Mouse (Mus musculus): ENCODE data around the gene Haghl. TPM values are rescaled to one million over a fixed set of nuclear protein-coding genes. Genes with fewer than 3 reads are reported as not detected.
A peak's percentile ranks its signal among the peaks of the same experiment; 100 is the strongest.
"Not testable (repeated sequence)": the region's sequence is repeated elsewhere in the genome, so short reads cannot be mapped to it uniquely, and the experiment has no call there.

The Haghl gene
- polyA plus RNA-seq, 1 experiment from 2014 or later: 7.3 TPM

DNA sequence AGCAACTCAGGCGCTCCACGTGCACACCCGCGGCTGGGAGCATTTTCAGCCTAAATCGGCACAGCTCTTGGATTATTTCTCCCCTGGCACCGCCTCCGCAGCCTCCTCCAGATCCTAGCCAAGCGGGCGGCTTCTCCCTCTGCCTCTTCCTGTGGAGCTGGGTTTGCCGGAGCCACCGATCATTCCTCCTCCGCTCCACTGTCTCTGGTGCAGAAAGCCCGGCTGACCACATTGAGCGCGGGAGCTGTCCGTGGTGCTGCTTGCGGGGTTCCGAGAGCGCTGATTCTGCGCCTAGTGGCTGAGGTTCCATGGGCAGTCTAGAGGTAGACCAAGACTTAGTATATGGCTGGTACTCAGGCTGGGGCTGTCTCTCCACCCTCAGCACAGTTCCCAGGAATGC is 28.0 kb upstream of the Haghl start:
- Histone ChIP-seq H3K4me2 (no peak overlapping the region), H3K27ac (no peak overlapping the region), H3K9me3 (replicated peaks) (no peaks in the 10 kb centered on the region), H3K36me3 (no peaks in the 10 kb centered on the region), H3K9ac (no peak overlapping the region), H3K4me3 (replicated peaks) (no peak overlapping the region), H3K27me3 (peaks cover 98% of the 10 kb centered on the region), H3K4me1 (replicated peaks) (peaks cover 13% of the 10 kb centered on the region)
- ATAC-seq (ENCODE audit: low read depth) (peak; percentile 35; the same call in 1 of the 2 replicates), DNase-seq (peak; percentile 63)
- 3% methylated on average over 20 of the region's 20 CpGs for WGBS (ENCODE audit: insufficient replicate concordance)

DNA sequence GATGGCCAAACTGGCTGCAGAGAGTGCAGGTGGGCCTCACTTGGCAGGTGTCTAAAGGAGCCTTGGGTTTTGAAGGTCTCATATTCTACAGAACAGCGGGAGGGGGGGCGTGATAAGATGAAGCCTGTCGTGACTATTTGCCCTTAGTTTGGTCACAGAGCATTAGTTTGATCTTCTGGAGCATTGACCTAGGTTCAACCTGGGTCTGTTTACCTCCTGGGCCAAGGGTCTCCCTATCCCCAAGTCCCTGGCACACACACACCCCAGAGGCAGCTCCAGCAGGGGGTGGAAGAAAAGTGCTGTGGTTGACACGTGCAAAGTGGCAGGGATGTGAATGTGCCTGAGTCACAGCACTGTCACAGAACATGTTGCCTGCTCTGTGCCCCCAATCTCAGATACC is 25.4 kb upstream of the Haghl start:
- no peak overlapping the region for H3K27ac ChIP-seq
- no peak overlapping the region for H3K9ac ChIP-seq
- H3K4me3 ChIP-seq (replicated peaks): no peak overlapping the region
- no peak overlapping the region for H3K4me2 ChIP-seq
- WGBS (ENCODE audit: insufficient replicate concordance): 52% methylated on average over 4 of the region's 4 CpGs
- H3K9me3 ChIP-seq (replicated peaks): no peaks in the 10 kb centered on the region
- no peak for ATAC-seq (ENCODE audit: low read depth)
- H3K27me3 ChIP-seq: peaks cover 92% of the 10 kb centered on the region
- no peaks in the 10 kb centered on the region for H3K36me3 ChIP-seq
- DNase-seq: no peak
- peaks cover 13% of the 10 kb centered on the region for H3K4me1 ChIP-seq (replicated peaks)

DNA sequence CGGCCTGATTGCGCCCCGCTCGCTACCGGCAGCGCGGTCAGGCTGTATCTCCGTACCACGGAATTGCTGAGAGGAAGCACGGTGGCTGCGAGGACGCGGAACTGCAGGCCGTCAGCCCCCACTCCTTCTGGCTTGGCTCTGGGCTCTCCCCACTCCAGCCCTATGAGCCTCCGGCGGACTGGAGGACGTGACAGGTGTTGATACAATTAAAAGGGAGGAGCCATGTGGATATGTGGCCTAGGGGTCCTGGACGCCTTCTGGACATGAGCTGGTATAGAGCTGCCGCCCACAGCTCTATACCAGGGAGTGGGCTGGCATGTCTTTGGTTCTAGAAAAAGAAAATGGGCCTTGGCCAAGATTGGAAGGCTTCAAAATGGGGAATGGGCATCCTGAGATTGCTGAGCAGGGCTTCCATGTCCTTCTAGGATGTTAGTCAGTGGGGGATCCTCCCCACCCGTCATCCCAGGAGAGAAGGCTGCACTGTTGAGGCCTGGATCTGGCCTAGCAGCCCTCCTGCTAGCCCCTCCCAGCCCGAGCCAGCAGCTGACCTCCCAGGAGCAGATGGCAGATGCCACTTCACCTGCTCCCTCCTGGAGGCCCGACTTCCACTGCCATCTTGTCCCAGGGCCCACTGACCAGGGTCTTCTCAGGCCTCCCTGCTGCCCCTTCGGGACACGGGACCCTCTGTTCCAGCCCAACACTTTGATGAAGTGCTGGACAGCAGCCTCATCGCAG is 24.3 kb upstream of the Haghl start:
- H3K27me3 ChIP-seq: peaks cover 83% of the 10 kb centered on the region
- DNase-seq: no peak
- no peak for ATAC-seq (ENCODE audit: low read depth)
- 13% methylated on average over 25 of the region's 25 CpGs for WGBS (ENCODE audit: insufficient replicate concordance)
- peak overlapping the region; percentile 73 for H3K4me2 ChIP-seq
- H3K4me3 ChIP-seq (replicated peaks): peak overlapping the region; percentile 55
- H3K9ac ChIP-seq: peak overlapping the region; percentile 15; the same call in 1 of the 2 replicates
- peaks cover 13% of the 10 kb centered on the region for H3K4me1 ChIP-seq (replicated peaks)
- H3K36me3 ChIP-seq: no peaks in the 10 kb centered on the region
- no peak overlapping the region for H3K27ac ChIP-seq
- H3K9me3 ChIP-seq (replicated peaks): no peaks in the 10 kb centered on the region

DNA sequence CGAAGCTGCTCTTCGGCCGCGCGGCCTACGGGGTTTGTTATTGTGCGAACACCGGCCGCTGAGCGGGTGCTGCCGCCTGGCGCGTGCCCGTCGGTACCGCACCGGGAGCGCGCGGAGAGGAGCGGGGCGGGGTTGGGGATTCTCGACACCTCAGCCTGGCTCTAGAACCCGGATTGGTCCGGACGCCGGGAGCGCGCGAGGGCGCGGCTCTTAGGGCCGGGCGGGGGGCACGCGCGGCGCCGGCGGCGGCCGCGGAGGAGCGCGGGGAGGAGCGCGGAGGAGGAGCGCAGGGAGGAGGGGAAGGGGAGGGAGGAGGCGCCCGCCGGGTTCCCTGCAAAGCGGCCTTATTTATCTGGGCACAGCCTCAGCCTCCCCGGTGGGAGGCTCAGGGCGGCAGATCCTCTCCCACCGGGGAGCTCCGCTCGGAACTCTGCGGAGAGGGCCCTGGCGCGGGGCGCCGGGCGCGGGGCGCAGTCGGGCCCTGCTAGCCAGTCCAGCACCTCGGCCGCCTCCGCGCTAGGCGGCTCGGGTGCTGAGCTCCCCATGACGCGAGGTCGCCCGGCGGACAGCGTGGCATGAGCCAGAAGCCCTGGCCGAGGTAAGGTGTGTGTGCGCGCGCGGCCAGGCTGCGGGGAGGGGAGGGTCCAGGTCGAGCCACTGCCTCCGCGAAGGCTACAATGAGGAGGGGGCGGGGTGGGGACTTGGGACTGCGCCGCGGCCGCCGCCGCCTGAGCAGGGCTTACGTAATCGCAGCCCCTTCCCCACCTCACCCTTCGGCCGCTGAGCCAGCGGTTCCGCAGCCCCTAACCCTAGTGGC is 23.5 kb upstream of the Haghl start, which contains the start of gene Fbxl16:
TSS of gene Fbxl16 (plus strand) at position 297 of the 817 bp plus-strand sequence.
- Histone ChIP-seq H3K27ac (no peak within 1 kb of the TSS), H3K4me1 (replicated peaks) (peaks cover 13% of the 10 kb centered on the region), H3K9ac (peak within 1 kb of the TSS; percentile 36), H3K27me3 (peaks cover 82% of the 10 kb centered on the region), H3K36me3 (no peaks in the 10 kb centered on the region), H3K9me3 (replicated peaks) (no peaks in the 10 kb centered on the region), H3K4me2 (peak within 1 kb of the TSS; percentile 73), H3K4me3 (replicated peaks) (peak within 1 kb of the TSS; percentile 55)
- no peak for DNase-seq
- under 1% methylated on average over 96 of the region's 100 CpGs for WGBS (ENCODE audit: insufficient replicate concordance)
- ATAC-seq (ENCODE audit: low read depth): peak; percentile 53; the same call in 1 of the 2 replicates

DNA sequence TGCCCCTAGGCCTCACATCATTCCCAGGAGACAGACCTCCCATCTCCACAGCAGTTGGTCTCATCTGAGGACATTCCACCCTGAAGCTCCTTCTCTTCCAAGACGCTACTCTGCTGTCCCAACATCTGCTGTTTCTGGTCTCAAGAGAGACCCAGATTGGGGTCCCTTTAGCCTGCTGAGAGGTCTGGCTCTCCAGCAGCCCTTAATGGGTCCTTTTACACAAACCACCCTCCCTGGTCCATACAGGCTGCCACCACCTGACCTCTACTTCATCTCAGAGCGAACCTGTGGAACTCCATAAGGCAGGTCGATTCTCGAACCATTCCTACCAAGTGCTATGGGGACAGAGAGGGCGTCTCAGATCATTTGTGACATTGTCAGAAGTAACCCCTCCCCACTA is 22.6 kb upstream of the Haghl start:
- Histone ChIP-seq H3K27ac (no peak overlapping the region), H3K9me3 (replicated peaks) (no peaks in the 10 kb centered on the region), H3K4me2 (peak overlapping the region; percentile 73; the same call in 1 of the 2 replicates), H3K9ac (no peak overlapping the region), H3K36me3 (no peaks in the 10 kb centered on the region), H3K4me3 (replicated peaks) (no peak overlapping the region), H3K27me3 (peaks cover 82% of the 10 kb centered on the region), H3K4me1 (replicated peaks) (peaks cover 13% of the 10 kb centered on the region)
- no peak for ATAC-seq (ENCODE audit: low read depth)
- 39% methylated on average over 5 of the region's 5 CpGs for WGBS (ENCODE audit: insufficient replicate concordance)
- DNase-seq: no peak

DNA sequence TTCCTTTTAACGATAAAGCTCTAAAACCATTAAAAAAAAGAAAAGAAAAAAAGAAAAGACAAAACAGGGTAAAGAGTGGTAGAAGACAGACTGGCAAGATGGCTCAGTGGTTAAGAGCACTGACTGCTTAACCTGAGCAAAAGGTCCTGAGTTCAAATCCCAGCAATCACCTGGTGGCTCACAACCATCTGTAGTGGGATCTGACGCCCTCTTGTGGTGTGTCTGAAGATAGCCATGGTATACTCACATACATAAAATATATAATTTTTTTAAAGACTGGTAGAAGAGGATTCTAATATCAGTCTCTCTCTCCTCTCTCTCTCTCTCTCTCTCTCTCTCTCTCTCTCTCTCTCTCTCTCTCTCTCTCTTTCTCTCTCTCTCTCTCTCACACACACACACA is 22.0 kb upstream of the Haghl start:
- not testable (repeated sequence) for H3K4me3 ChIP-seq (replicated peaks); H3K36me3 ChIP-seq; H3K27ac ChIP-seq; DNase-seq; H3K4me2 ChIP-seq; H3K9ac ChIP-seq; H3K9me3 ChIP-seq (replicated peaks); ATAC-seq (ENCODE audit: low read depth)
- 42% methylated on average over 2 of the region's 2 CpGs for WGBS (ENCODE audit: insufficient replicate concordance)
- peaks cover 13% of the 10 kb centered on the region for H3K4me1 ChIP-seq (replicated peaks)
- peaks cover 82% of the 10 kb centered on the region for H3K27me3 ChIP-seq

DNA sequence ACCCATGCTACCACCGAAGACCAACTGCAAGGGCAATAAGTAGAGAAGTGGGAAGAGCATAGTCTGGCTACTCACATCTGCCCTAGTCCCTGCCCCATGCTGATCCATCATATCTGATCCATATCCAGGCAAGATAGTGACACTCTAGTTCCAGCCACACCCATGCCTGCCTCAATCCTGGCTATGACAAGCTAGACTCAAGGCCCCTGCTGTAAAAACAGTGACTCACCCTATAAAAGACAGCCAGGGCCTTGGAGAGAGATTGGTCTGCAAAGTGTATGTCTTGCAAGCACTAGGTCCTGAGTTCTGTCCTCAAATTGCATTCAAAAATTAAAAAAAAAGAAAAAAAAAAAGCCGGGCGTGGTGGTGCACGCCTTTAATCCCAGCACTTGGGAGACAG is 21.0 kb upstream of the Haghl start:
- Histone ChIP-seq H3K9me3 (replicated peaks) (no peaks in the 10 kb centered on the region), H3K27me3 (peaks cover 80% of the 10 kb centered on the region), H3K36me3 (no peaks in the 10 kb centered on the region), H3K4me3 (replicated peaks) (no peak overlapping the region), H3K9ac (no peak overlapping the region), H3K27ac (no peak overlapping the region), H3K4me2 (no peak overlapping the region), H3K4me1 (replicated peaks) (peaks cover 13% of the 10 kb centered on the region)
- WGBS (ENCODE audit: insufficient replicate concordance): 75% methylated on average over 4 of the region's 4 CpGs
- no peak for ATAC-seq (ENCODE audit: low read depth)
- no peak for DNase-seq

DNA sequence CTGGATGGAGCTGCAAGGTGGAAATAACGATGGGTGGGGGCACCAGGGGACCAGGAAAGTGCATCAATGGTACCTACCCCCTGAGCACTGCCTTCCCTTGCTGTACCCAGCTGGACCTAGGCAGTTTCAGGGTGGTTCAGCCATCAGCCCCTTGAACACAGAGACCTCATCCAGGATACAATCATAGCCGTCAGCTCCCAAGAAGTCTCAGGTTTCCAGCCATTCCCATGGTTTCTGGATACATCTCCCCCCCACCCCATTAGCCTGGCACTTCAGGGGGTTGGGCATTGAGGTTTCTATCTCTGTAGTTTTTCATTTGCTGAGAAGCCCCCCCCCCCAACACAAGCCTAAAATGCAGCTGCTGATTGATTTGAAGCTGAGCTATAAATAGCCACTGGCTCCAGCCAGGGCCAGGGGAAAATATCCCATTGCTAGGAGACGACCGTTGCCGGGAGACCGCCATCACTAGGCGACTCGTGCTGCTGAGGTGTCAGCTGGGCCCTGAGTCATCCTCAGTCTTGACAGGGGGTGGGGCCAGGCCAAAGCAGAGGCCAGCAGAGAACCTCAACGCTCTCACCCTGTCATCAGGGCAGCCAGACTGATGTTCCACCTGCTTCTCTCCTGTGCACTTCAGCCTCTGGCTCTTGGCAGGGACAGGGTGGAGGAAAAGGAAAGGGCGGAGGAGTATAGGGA is 17.5 kb upstream of the Haghl start:
- ATAC-seq (ENCODE audit: low read depth): no peak
- DNase-seq: no peak
- Histone ChIP-seq H3K4me2 (no peak overlapping the region), H3K27me3 (peaks cover 48% of the 10 kb centered on the region), H3K4me3 (replicated peaks) (no peak overlapping the region), H3K9ac (no peak overlapping the region), H3K4me1 (replicated peaks) (no peaks in the 10 kb centered on the region), H3K9me3 (replicated peaks) (no peaks in the 10 kb centered on the region), H3K36me3 (no peaks in the 10 kb centered on the region), H3K27ac (no peak overlapping the region)
- 11% methylated on average over 10 of the region's 10 CpGs for WGBS (ENCODE audit: insufficient replicate concordance)

DNA sequence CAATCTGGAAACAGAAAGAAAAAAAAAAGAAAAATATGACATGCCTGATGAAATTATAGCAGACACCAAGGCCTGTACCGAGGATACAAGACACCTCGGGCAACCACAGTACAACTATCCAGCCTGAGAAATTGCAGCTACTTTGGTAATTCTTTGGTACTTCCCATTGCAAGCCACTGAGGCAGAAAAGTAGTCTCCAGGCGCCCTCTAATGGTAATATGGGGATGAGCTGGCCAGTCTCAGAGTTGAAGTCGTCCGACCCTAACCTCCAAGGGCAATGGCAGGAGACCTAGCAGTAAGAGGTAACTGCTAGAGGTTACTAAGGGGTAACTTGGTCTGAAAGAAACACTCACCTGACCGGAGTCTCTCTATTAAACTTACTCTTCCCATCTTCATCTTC is 15.6 kb upstream of the Haghl start:
- no peak for ATAC-seq (ENCODE audit: low read depth)
- no peak overlapping the region for H3K4me2 ChIP-seq
- no peak overlapping the region for H3K4me3 ChIP-seq (replicated peaks)
- H3K9me3 ChIP-seq (replicated peaks): no peaks in the 10 kb centered on the region
- no peak overlapping the region for H3K9ac ChIP-seq
- DNase-seq: peak; percentile 62
- H3K36me3 ChIP-seq: no peaks in the 10 kb centered on the region
- H3K27ac ChIP-seq: no peak overlapping the region
- H3K27me3 ChIP-seq: peaks cover 34% of the 10 kb centered on the region
- 5% methylated on average over 6 of the region's 6 CpGs for WGBS (ENCODE audit: insufficient replicate concordance)
- peaks cover 12% of the 10 kb centered on the region for H3K4me1 ChIP-seq (replicated peaks)

DNA sequence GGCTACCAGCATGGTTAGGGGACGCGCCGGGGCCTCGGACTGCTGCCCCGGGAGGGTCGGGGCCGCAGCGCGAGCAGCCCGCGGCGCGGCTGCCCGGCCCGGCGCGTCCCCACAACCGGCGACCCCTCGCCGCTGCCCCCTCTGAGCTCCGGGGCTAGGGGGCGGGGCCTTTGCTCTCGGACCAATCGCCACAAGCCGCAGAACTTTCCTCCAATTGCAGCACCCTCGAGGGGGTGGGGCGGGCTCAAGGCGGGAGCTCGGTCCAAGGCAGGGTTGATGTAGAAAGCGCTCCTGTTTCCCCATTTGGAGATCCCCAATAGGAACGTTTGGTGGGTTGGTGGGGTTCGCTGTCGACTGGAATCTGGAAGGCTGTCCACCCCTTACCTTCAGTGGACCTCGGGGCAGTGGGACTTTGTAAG is 11.5 kb upstream of the Haghl start, which contains the start of gene Metrn:
TSS of gene Metrn (minus strand) at position 186 of the 419 bp plus-strand sequence.
- DNase-seq (peak; percentile 83), ATAC-seq (ENCODE audit: low read depth) (peak; percentile 78)
- H3K9me3 ChIP-seq (replicated peaks): no peaks in the 10 kb centered on the region
- H3K27me3 ChIP-seq: peaks cover 6% of the 10 kb centered on the region; the same call in 1 of the 2 replicates
- peaks cover 35% of the 10 kb centered on the region for H3K4me1 ChIP-seq (replicated peaks)
- H3K36me3 ChIP-seq: no peaks in the 10 kb centered on the region
- under 1% methylated on average over 35 of the region's 35 CpGs for WGBS (ENCODE audit: insufficient replicate concordance)
- peak within 1 kb of the TSS; percentile 83 for H3K4me3 ChIP-seq (replicated peaks)
- peak within 1 kb of the TSS; percentile 98 for H3K4me2 ChIP-seq
- H3K27ac ChIP-seq: peak within 1 kb of the TSS; percentile 34
- peak within 1 kb of the TSS; percentile 80 for H3K9ac ChIP-seq
